Mouse (Mus musculus) lung, embryonic 14.5 days (tissue): Measurements from ENCODE around the gene Cuta. TPM values are rescaled to one million over a fixed set of nuclear protein-coding genes. Genes with fewer than 3 reads are reported as not detected.

Experiments
- ATAC-seq: fragments of 200-750 bp; cut with Nextera tagmentation; 2 replicates; pipeline ENCODE4 v1.8.0; 2017; ENCODE audit warnings: mild to moderate bottlenecking, moderate TSS enrichment, moderate library complexity; ENCODE audit not compliant: insufficient read depth
- DNase-seq: peaks from one replicate; pipeline ENCODE4 v3.0.0-alpha.2; 2015
- H3K27ac ChIP-seq: fragments of 300-500 bp; sonication (generic); 2 replicates; pipeline ENCODE4 v1.5.1; 2014; ENCODE audit warnings: low read depth, mild to moderate bottlenecking, moderate library complexity
- H3K27me3 ChIP-seq: fragments of 300-500 bp; sonication (generic); 2 replicates; pipeline ENCODE4 v1.6.1; 2014; ENCODE audit warnings: low read length, control low read depth; ENCODE audit not compliant: insufficient read depth
- H3K36me3 ChIP-seq: fragments of 300-500 bp; sonication (generic); 2 replicates; pipeline ENCODE4 v1.6.1; 2014; ENCODE audit warnings: control low read depth; ENCODE audit not compliant: insufficient read depth
- H3K4me1 ChIP-seq: fragments of 300-500 bp; sonication (generic); 2 replicates; pipeline ENCODE4 v1.6.1; 2014; ENCODE audit warnings: antibody characterized with exemption, control low read depth; ENCODE audit not compliant: insufficient read depth
- H3K4me2 ChIP-seq: fragments of 300-500 bp; sonication (generic); 2 replicates; pipeline ENCODE4 v1.6.1; 2014; ENCODE audit warnings: mild to moderate bottlenecking
- H3K4me3 ChIP-seq: fragments of 300-500 bp; sonication (generic); 2 replicates; pipeline ENCODE4 v1.5.1; 2014; ENCODE audit warnings: low read depth, low read length
- H3K9ac ChIP-seq: fragments of 300-500 bp; sonication (generic); 2 replicates; pipeline ENCODE4 v1.6.1; 2014
- H3K9me3 ChIP-seq: fragments of 300-500 bp; sonication (generic); 2 replicates; pipeline ENCODE4 v1.6.1; 2016; ENCODE audit warnings: low read depth, low read length, control low read depth
- CTCF ChIP-seq: IDR thresholded peaks from 2 replicates; pipeline ENCODE4 v1.5.1; 2016; ENCODE audit warnings: antibody characterized with exemption, low read depth
- WGBS: fragments of 180-500 bp; shearing (Covaris S2); extraction: QIAGEN DNeasy Blood & Tissue Kit; methylation state at CpG from one replicate; pipeline ENCODE4 v1.1.7; 2014; 5-methylcytosine and 5-hydroxymethylcytosine counted together
- polyA plus RNA-seq: library from polyadenylated mRNA; unstranded; fragments of >200 nt; fragmentation: Nextera tagmentation; extraction: Ambion mirVana; gene quantifications from 2 replicates; pipeline ENCODE4 v1.2.1, GENCODE M21; 2014

Cuta gene
- polyA plus RNA-seq, 1 experiment from 2014 or later = 163 TPM

GRCm38 (mm10) chr17:26974547-26974946, 35.2 kb upstream of the Cuta start:
- ATAC-seq (no peak), DNase-seq (no peak)
- Histone ChIP-seq H3K27me3 (no peaks in the 10 kb centered on the region), H3K4me1 (no peaks in the 10 kb centered on the region), H3K9ac (no peak overlapping the region), H3K27ac (no peak overlapping the region), H3K4me3 (no peak overlapping the region), H3K4me2 (peak overlapping the region; percentile 92), H3K9me3 (no peaks in the 10 kb centered on the region), H3K36me3 (peaks cover 48% of the 10 kb centered on the region)
- no peak for TF ChIP-seq CTCF
- 89% methylated on average over 15 of the region's 15 CpGs for WGBS

GRCm38 (mm10) chr17:26972703-26973574, 33.6 kb upstream of the Cuta start, which contains the start of gene Zbtb9:
Gene Zbtb9 (plus strand): TSS chr17:26973167.
- Histone ChIP-seq H3K4me3 (peak within 1 kb of the TSS; percentile 76), H3K9ac (peak within 1 kb of the TSS; percentile 80), H3K4me2 (peak within 1 kb of the TSS; percentile 92), H3K9me3 (no peaks in the 10 kb centered on the region), H3K27ac (peak within 1 kb of the TSS; percentile 88), H3K4me1 (no peaks in the 10 kb centered on the region), H3K27me3 (no peaks in the 10 kb centered on the region), H3K36me3 (peaks cover 38% of the 10 kb centered on the region)
- ATAC-seq (peak; percentile 99), DNase-seq (peak; percentile 98)
- under 1% methylated on average over 75 of the region's 75 CpGs for WGBS
- TF ChIP-seq CTCF = no peak

DNA sequence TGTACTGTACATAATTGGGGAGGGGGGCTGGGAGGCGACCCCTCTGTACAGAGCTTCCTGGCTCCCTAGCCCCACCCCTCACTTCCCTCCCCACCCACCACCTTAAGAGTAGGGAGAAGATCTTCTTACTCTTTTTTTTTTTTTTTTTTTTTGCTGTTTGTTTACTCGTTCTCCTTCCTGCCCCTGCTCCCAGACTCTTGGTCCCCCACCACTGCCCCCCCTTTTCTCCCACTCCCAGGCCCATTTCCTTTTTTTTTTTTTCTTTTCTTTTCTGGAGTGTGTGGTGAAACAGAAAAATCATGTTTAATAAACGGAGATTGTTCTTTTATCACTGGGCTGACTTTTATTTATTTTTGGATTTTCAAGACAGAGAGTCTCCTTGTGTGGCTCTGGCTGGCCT, 32.7 kb upstream of the Cuta start:
- DNase-seq = no peak
- H3K27ac ChIP-seq = peak overlapping the region; percentile 88
- 0% methylated on average over 3 of the region's 3 CpGs for WGBS
- TF ChIP-seq CTCF = no peak
- ATAC-seq = no peak
- peaks cover 43% of the 10 kb centered on the region for H3K36me3 ChIP-seq
- no peaks in the 10 kb centered on the region for H3K9me3 ChIP-seq
- peak overlapping the region; percentile 80 for H3K9ac ChIP-seq
- H3K4me1 ChIP-seq = no peaks in the 10 kb centered on the region
- no peaks in the 10 kb centered on the region for H3K27me3 ChIP-seq
- peak overlapping the region; percentile 92 for H3K4me2 ChIP-seq
- H3K4me3 ChIP-seq = peak overlapping the region; percentile 76

GRCm38 (mm10) chr17:26971247-26971905, 32.0 kb upstream of the Cuta start:
- Histone ChIP-seq H3K27me3 (no peaks in the 10 kb centered on the region), H3K9me3 (no peaks in the 10 kb centered on the region), H3K4me2 (peak overlapping the region; percentile 92), H3K4me3 (peak overlapping the region; percentile 76), H3K27ac (peak overlapping the region; percentile 67), H3K4me1 (no peaks in the 10 kb centered on the region), H3K9ac (peak overlapping the region; percentile 80), H3K36me3 (peaks cover 46% of the 10 kb centered on the region)
- TF ChIP-seq CTCF = no peak
- DNase-seq (no peak), ATAC-seq (no peak)
- WGBS = 45% methylated on average over 8 of the region's 8 CpGs

GRCm38 (mm10) chr17:26970221-26970620, 30.9 kb upstream of the Cuta start:
- no peak for TF ChIP-seq CTCF
- Histone ChIP-seq H3K4me3 (no peak overlapping the region), H3K36me3 (peaks cover 44% of the 10 kb centered on the region), H3K4me1 (no peaks in the 10 kb centered on the region), H3K9ac (no peak overlapping the region), H3K27ac (no peak overlapping the region), H3K4me2 (no peak overlapping the region), H3K9me3 (no peaks in the 10 kb centered on the region), H3K27me3 (no peaks in the 10 kb centered on the region)
- no peak for ATAC-seq
- no peak for DNase-seq
- WGBS = 68% methylated on average over 12 of the region's 12 CpGs

- H3K36me3 ChIP-seq = peaks cover 43% of the 10 kb centered on the region
- no peak overlapping the region for H3K4me3 ChIP-seq
- no peak overlapping the region for H3K27ac ChIP-seq
- H3K4me1 ChIP-seq = no peaks in the 10 kb centered on the region
- no peak overlapping the region for H3K9ac ChIP-seq
- ATAC-seq = no peak
- no peaks in the 10 kb centered on the region for H3K9me3 ChIP-seq
- H3K27me3 ChIP-seq = no peaks in the 10 kb centered on the region
- H3K4me2 ChIP-seq = no peak overlapping the region
- WGBS = 79% methylated on average over 6 of the region's 6 CpGs
- TF ChIP-seq CTCF = no peak
- DNase-seq = no peak
These were observed 29.9 kb upstream of the Cuta start for GRCm38 (mm10) chr17:26969257-26969656.

GRCm38 (mm10) chr17:26968200-26968611, 28.8 kb upstream of the Cuta start:
- DNase-seq = no peak
- no peaks in the 10 kb centered on the region for H3K4me1 ChIP-seq
- WGBS = 73% methylated on average over 6 of the region's 6 CpGs
- no peak for TF ChIP-seq CTCF
- H3K4me2 ChIP-seq = no peak overlapping the region
- H3K9ac ChIP-seq = no peak overlapping the region
- H3K27me3 ChIP-seq = no peaks in the 10 kb centered on the region
- no peak for ATAC-seq
- H3K9me3 ChIP-seq = no peaks in the 10 kb centered on the region
- peaks cover 48% of the 10 kb centered on the region for H3K36me3 ChIP-seq
- H3K27ac ChIP-seq = no peak overlapping the region
- H3K4me3 ChIP-seq = no peak overlapping the region
